Mouse (Mus musculus): ENCODE measurements around the gene Csrnp3. TPM values are rescaled to one million over a fixed set of nuclear protein-coding genes. Genes with fewer than 3 reads are reported as not detected.

Gene Csrnp3
- polyA plus RNA-seq, 3 experiments from 2014 or later: not detected

DNA sequence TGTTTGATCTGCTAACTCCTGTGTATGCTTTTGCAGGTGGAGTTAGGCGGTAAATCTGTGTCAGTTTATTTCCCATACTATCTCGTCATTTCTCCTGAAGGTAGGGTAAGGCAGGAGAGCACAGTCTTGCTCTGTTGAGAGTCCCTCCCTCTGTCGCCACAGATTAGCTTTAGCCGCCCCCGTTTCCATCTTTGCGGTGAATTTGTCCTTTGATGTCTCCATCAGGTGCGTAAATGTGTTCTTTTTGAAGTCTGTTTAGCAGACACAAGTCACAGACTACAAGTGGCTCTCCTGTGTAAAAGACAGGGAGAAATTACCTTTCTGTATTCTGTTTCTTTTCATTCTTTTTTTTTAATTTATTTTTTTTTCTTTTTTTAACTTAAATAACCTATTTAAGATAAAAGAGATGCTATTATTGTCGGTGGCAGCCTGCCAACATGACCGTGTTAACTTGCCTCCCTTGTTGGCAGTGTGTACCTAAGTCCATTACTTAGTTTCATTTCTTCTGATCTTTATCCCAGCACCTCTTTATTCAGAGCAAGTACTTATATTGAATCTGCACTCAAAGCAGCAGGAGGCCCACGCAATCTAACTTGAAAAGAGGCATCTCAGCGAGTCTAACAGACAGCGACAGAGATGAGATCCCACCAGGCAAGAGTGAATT is 25.5 kb downstream of the Csrnp3 start:
- peak; percentile 89 for ATAC-seq

DNA sequence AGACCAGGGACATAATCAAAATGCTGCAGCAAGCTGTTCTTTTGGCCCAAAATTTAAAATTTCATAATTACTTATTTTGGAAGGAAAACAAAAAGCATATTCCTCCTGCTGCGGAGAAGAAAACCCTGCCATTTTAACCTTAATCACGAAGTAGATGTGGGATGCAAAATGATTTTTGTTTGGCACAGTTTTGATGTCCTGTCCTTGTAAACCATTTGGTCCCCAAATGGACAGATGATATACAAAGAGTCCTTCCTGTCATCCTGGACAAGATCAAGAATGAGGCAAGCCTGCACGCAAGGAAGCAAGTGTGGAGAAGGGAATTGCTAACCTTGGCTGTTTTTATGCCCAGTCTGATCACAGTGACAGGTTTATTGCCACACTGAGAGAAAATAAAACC is 46.0 kb downstream of the Csrnp3 start:
- ATAC-seq: no peak

DNA sequence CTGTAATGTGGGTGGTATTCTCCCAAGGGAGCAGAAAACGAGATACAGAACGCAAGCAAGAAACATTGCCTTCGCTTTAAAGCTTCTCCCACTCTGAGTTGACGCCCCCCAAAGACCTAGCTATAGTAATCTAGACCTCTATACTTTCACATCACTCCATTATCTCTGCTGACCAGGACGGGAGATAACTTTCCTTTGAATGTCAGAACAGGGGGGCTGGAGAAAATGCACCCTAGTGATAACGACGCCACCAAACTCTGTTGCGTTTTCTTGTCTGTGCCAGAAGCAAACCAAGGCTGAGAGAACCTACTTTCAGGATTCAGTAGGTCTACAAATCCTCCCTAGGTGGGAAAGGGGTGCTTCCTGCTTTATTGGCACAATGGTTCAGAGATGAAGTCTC is 47.7 kb downstream of the Csrnp3 start:
- no peak for ATAC-seq

DNA sequence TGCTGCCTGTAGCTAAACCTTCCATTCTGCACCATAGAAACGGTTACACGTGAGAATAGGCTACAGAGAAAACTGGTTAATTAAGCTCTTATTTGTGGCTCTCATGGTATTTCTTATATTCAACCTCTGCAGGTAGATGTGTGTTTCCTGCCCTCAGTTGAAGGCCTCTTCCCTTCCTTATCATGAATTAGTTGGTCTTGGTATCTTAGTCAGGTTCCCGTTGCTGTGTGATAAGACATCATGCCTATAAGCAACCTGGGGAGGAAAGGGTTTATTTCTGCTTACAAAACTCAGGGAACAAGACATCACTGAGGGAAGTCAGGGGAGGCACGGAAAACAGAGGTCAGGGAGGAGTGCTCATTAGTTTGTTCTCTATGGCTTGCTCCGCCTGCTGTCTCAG is 48.7 kb downstream of the Csrnp3 start:
- ATAC-seq: no peak

DNA sequence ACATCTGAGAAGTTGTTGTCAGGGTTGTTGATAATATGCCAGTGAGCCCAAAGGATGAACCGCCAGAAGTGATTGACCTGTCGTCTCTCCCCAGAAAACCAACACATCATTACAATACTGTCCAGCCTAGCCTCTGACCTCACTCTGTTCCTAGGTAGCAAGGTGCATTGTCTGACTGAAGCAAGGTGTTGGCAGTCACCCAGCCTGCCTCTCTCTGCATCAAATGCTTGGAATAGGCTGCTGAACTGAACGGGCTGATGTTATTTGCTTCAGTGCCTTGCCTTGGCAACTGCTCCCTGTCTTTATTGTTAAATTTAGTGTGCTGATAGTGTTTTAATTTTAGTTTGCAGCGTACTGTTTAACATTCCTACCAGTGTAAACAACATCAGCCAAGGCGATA is 51.0 kb downstream of the Csrnp3 start:
- no peak for ATAC-seq

DNA sequence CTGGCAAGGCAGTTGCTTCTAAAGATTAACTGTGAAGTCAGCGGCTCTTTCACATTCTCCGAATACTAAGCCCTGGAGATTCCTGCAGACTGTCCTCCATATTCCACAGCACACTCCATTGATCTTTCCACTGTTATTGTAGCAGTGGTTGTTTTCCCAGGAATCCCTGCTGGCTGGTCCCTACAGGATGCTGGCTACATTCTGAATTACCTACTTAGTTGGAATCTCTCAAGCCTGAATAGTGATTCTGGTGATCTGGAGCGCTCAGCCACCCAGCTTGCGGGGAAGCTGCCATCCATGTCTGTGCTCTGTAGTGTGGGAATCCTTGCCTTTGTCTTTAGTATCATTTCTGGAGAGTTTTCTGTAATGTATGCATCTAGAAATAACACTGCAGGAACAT is 51.5 kb downstream of the Csrnp3 start:
- ATAC-seq: no peak

DNA sequence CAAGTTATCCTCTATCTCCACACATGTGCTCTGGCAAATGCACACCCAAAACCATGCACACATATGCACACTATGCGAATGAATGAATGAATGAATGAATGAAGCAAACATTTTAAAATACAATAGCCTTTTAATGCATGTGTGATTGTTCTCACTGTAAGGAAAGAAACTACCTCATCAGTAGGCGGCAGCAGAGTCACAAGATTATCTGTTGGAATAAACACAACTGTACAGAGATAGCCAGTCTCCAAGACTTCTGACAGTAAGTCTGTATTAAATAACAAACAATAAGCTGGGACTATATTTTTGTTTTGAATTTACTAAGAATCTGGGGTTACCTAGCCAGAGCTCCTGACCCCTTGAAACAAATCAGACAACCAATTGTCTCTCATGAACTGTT is 53.9 kb downstream of the Csrnp3 start:
- ATAC-seq: no peak

DNA sequence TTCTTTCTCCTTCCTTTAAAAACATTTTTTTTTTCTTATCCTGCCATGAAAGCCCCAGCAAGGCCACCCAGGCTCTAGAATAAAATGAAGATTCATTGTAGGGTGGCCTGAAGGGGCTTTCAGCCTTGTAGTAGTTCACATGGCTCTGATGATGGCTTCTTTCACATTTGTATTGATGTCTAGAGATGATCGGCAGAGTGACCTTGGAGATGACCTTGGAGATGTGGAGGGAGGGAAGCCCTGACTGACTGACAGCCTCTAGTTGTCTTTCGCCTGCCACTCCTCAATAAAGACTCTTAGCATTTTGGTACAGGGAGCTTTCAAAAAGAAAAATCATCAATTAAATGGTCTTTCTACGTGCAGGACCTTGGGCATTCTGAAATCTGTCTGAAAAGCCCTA is 63.0 kb downstream of the Csrnp3 start:
- no peak for ATAC-seq

DNA sequence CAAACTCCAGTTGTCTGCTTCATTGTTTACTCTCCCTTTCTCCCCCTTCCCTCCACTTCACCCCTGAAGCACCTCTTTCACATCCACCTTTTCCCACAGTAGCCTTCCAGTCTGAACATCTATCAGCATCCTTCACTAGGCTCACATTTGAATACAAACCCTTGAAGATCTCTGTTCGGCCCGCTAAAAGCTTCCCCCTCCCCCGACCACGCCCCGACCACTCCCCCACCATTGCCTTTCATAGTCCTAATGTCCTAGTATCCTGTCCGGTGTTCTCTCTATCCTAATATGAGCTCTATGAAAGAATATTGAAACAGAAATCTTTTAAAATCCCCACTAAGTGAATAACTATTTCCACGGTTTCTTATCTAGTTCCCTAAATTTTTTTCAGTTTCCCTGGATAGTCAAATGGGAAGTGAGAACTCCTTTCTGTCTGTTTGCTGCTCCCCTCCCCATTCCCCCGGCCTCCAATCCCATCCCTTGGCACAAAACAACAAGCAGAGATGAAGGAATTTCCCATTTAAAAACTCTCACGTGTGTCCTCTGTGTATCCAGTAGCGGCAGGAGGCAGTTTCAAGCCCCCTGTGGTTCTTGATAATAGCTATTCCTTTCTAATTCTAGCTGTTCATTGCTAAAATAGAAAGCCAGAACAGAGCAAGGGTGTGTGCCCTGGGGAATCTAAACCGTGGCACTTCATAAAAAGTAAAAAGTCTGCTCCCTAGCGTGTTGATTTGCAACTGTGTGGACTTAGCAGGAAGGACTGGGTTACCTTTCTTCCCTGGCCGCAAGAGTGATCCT is 64.4 kb downstream of the Csrnp3 start:
- no peak for ATAC-seq

DNA sequence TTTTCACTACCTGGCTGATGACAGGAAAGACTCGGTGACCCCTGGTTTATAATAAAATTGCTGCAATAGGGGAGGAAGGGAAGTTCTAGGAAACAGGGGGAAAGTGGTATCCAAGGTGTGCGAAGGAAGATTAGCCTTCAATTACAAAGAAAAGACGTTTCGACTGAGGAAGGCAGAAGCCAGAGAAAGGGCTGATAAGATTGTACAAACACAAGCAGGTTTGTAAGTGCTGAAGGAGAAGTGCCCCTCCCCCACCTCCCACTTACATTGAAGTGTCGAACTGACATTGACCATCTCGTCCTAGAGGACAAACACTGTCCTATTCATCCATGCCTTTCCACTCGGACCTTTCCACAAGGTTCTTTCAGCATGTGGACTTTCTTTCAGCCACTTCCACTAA is 70.4 kb downstream of the Csrnp3 start:
- no peak for ATAC-seq

DNA sequence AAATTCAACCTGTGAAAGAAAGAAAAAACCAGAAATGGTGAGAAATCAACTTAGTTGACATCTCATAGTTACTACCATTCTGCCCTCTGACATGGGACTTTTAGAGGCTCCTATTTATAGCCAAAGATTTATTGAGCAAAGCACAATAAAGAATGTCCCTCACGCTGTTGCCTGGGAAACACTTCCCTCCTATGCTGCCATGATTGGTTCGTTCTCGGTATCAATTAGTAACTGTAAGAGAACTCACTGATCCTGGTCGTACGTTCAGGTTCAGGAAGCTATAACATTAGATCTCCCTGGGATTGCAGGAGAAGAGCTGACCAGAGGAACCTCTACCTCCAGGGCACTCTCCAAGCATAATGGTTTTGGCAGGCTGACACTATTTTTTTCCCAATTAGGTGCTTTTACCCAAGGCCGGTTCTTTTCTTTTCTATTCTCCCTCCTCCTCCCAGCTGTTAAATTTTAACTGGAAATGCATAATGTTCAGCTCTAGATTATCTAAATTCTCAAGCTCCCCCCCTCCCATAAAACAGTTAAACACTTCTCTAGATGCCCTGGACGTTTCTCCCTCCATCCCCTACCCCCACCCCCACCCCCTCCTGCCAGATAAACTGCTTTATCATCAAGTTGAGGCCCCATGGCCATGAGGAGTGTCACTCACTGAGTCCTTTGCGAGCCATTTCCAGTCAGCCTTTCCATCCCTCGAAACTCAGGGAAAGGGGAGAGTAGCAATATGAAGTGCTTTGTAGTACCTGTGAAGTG is 75.3 kb downstream of the Csrnp3 start:
- ATAC-seq: no peak

DNA sequence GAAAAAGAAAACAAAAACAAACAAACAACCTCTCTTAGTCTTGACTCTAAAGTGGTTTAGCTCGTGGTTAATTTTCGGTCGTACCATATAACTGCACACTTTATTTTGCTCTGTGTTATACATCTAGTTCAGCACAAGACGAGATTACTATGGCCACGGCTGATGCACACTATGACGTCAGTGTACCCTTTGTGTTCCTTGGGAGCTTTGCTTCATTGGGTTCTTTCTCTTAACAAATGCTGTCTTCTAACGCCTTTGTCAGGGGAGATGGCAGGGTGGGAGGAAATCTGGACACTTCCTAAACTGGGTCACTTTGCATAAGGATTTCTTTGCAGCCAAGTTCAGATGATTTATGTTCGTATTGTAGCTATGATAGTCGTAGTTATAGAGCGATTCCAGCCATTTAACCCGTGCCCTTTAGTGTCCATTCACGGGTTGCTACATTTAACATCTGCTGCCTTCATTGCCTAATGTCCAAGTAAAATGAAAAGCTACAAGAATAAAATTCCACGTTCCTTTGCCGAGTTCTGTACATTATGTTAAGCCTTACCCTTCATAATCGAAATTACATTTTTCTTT is 79.9 kb downstream of the Csrnp3 start:
- ATAC-seq: no peak

DNA sequence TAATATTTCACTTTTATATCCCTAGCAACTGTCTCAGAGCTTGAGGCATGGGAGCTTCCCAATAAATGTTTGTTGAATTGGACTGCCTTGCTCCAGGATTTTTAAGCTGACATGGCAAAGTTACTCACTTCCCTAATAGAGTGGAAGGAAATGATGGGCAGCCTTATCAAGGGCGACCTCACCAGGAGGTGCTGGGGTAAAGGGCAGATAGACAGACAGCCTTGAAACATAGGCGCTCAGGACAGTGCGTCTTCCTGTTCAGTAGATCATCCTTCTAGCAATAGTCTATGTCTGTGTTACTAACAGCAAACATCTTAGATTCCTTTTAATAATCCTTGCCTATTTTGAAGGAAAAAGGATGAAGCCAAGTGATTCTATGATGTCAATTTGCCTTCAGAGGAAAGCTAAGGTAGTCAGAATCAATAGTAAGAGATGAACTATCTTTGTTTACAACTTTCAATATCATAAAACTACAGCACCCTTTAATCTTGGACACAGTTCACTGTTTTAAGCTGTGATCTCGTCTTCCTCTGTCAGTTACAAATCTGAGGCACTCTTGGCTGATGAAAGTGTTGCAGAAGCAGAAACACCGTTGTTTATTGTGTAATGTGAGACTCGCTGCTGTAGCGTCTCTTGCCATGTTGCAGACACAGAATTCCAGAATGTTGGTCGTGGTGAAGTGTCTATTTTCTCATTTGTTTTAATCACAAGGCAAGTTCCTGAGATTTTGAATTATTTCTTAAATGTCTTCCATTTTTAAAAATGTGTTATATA is 81.6 kb downstream of the Csrnp3 start:
- no peak for ATAC-seq

DNA sequence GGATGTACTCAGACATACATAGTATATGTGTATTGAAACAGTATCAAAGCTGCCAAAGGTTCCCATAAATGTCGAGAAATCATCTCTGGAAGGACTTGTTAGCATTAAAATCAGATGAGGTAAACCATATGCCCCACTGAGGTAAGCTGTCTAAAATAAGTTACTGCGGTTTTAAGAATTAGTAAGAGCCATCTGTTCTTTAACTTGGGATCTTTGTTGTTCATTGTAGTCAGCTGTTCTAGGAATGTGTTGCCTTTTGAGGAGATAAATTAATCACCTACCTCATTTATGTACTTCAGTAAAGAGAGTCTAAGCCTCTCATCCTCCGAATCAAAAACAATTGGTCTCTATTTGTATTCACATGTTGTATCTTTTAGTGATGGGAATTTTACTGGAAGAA is 83.7 kb downstream of the Csrnp3 start:
- no peak for ATAC-seq

DNA sequence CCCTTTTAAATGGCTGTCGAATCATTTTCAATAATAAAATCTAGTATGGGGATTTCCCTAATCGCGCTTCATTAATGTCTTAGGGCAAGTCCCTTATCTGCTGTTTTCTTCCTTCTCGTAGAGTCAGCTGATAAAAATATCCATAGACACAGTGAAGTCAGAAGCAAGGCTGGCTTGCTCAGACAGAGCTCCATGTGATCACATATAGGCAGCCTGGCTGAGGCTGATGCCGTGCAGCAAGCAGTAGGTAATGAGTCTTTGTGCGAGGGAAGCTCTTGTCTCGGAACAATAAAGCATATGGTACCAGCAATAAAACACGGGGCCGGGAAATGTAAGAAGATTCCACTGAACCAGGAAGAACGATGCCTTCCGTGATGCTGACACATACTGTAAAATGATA is 84.4 kb downstream of the Csrnp3 start:
- no peak for ATAC-seq

DNA sequence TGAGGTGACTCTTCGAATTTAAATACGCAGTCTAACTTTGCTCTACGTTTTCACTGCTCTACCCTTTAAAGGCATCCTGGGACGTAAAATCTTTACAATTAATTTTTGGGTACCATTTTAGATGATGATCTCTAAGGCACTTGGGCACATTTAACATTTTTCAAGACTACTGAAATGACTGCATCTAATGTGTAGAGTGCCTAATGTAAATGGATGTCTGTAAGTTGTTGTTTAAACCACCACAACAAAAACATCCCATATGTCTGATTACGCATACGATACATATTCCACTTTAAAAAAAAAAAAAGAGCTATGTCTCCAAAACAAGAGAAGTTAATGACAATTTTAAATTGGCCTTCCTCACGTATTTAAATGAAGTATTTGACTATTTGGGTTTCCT is 85.7 kb downstream of the Csrnp3 start:
- no peak for ATAC-seq

DNA sequence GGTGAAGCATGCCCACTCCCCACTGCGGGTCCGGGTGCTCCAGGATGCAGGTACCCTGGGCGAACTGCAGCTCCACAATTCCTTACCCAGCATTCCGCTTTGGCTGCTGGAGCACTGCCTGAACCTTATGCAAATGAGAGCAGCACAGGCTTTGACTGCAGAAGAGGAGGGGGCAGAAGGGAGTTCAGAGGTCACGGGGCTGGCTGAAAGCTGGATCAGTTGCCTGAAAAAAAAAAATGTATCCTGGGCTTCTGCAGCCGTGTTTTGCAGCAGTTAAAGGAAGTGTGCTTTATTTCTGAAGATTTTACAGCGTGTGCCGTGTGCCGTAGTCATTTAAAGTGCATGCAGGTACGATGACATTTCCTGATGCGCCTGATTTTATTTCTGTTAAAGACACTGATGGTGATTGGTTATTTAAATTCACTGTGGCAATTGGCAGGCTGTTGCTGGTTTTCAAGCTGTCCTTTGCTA is 86.3 kb downstream of the Csrnp3 start:
- ATAC-seq: no peak

DNA sequence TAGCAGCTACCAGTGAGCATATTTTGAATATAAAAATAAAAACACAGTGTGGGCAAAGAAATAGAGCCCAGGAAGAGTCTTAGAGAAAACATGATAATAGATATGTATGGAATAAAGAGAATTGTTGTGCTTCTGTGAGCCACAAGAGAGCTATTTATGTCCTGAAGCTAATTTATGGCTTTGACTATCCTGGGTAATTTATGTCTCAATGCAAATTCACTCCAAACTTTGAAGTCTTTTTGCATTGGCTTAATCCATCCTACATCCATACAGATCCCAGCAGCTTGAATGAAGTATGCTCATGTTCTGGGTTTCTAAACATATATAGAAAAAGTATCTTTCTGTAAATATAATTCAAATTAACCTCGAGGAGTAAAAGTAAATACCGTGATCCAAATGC is 88.5 kb downstream of the Csrnp3 start:
- no peak for ATAC-seq

DNA sequence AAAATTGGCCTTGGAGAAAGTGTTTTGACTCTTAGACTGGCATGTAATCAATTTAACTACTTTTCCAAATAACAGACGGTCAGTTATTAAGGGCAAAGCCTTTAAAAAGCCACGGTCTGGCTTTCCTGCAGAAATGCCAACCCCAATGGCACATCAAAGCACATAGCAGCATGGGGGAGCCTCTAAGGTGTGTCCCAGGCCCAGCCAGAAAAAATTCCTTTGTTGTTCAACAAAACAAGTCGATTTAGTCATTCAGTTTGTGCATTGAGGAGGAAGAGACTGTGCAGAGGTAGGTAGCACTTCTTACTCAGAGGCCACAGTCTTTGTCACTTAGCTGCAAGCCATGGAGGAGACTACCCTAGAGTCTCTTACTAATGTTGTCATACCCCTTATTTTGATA is 93.3 kb downstream of the Csrnp3 start:
- no peak for ATAC-seq

DNA sequence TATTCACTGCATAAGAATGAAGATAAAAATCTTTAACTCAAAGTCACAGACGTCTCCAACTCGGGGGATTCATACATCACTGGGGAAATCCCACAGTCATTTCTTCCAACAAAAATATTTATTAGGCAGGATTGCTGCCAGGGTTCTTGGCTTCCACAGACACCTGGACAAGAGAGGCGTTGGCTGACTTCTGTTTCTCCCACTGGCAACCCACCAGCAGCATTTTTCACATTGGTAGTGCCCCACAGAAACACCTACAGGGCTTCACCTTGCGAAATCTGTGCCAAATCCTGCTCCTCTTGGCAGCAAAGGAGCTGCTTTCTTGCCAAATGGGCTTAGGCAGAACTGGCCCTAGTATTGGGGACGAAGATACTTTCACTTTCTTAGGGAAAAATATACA is 94.8 kb downstream of the Csrnp3 start:
- ATAC-seq: no peak

DNA sequence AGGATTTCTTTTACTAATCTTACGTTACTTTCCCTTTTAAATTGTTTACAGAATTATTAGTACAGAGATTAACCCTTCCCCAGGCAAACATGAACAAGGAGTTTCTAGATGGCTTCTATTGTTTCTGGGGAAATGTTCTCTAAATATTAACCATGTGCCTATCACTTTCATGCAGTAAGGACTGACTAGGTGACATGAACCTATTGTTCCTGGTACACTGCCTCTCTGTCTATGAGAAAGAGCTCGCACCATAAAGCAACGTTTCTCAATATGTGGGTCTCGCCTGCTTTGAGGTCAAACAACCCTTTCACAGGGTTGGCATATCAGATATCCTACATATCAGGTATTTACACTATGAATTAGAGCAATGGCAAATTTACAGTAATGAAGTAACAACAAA is 96.8 kb downstream of the Csrnp3 start:
- no peak for ATAC-seq

DNA sequence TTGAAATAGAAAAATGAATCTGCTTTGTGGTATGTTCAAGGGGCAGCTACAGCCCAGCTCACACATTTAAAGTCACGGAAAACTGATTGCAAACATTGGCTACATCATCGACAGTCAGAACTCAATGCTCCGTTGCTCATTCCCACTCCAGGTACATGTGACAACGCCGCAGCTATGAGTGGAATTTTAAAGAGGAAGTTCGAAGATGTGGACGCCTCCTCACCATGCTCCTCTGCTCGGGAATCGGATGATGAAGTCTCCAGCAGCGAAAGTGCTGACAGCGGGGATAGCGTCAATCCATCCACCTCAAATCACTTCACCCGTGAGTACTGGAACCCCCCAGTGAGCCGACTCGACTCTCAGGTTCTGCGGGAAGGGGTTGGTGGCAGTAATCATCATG is 103.2 kb downstream of the Csrnp3 start:
- ATAC-seq: no peak

All from inflammation-experienced regulatory T-cells, adult 6 months (primary cell).